Mouse (Mus musculus) 3T3-L1 (cell line): ENCODE results near the gene BC107364.
"Not testable (repeated sequence)": the region's sequence is repeated elsewhere in the genome, so short reads cannot be mapped to it uniquely, and the experiment has no call there.

ENCODE experiments used
- DNase-seq: peaks from one replicate; pipeline ENCODE4 v3.0.0-alpha.2; 2015; ENCODE audit warnings: low read depth, low spot score

The BC107364 gene

GRCm38 (mm10) chr3:96414126-96414950 is 37.8 kb downstream of the BC107364 start:
- DNase-seq: peak; percentile 94

GRCm38 (mm10) chr3:96413581-96414125 is 38.5 kb downstream of the BC107364 start:
- DNase-seq: no peak

GRCm38 (mm10) chr3:96411821-96412220 is 40.3 kb downstream of the BC107364 start:
- peak; percentile 35 for DNase-seq

- DNase-seq: peak; percentile 37
Measured at GRCm38 (mm10) chr3:96410966-96411365, 41.1 kb downstream of the BC107364 start.

GRCm38 (mm10) chr3:96409701-96410246 is 42.3 kb downstream of the BC107364 start:
- no peak for DNase-seq

- not testable (repeated sequence) for DNase-seq
Measured at GRCm38 (mm10) chr3:96408111-96408510, 44.0 kb downstream of the BC107364 start.

GRCm38 (mm10) chr3:96405541-96406503 is 46.3 kb downstream of the BC107364 start:
- DNase-seq: no peak

GRCm38 (mm10) chr3:96405004-96405403 is 47.1 kb downstream of the BC107364 start:
- DNase-seq: no peak

- no peak for DNase-seq
Measured at GRCm38 (mm10) chr3:96404450-96404849, 47.7 kb downstream of the BC107364 start.

GRCm38 (mm10) chr3:96403016-96403415 is 49.1 kb downstream of the BC107364 start:
- DNase-seq: no peak

GRCm38 (mm10) chr3:96401832-96402501 is 50.1 kb downstream of the BC107364 start:
- no peak for DNase-seq

GRCm38 (mm10) chr3:96401474-96401831 is 50.7 kb downstream of the BC107364 start:
- DNase-seq: no peak

GRCm38 (mm10) chr3:96398911-96399310 is 53.2 kb downstream of the BC107364 start:
- DNase-seq: peak; percentile 72

- DNase-seq: no peak
Measured at GRCm38 (mm10) chr3:96396857-96397256, 55.2 kb downstream of the BC107364 start.

GRCm38 (mm10) chr3:96387202-96387601 is 64.9 kb downstream of the BC107364 start:
- DNase-seq: not testable (repeated sequence)
